Mouse (Mus musculus): Measurements from ENCODE around the gene Ces1b.

Ces1b gene

DNA sequence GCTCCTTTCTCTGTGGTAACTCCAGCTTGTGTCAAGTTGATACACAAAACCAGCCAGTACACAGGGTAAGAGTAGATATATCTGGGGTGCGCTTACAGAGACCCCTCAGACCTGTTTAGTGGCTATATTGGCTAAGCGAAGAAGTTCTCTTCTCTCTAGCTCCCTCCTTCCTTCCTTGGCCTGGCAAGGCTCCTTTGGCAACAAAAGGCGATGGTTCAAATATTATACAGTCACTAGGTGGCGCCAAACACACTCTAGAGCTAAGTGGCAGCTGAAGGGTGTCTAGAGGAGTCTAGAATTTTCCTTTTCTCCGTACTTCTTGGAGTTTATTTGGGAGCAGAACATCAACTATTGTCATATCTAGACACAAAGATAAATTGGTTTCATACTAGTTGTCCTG lies 69.5 kb downstream of the Ces1b start:
- DNase-seq (ENCODE audit: low read depth, low spot score) = peak; percentile 67

Data from brain, adult 2 months (tissue).